Mouse (Mus musculus): ENCODE results near the gene Srpk3. TPM values are rescaled to one million over a fixed set of nuclear protein-coding genes. Genes with fewer than 3 reads are reported as not detected.
"Not testable (repeated sequence)": the region's sequence is repeated elsewhere in the genome, so short reads cannot be mapped to it uniquely, and the experiment has no call there.

Gene Srpk3
- polyA plus RNA-seq (2015; fragmentation: Nextera tagmentation; extraction: Ambion mirVana) = 2.2 and 2.6 TPM in 2 replicates

DNA sequence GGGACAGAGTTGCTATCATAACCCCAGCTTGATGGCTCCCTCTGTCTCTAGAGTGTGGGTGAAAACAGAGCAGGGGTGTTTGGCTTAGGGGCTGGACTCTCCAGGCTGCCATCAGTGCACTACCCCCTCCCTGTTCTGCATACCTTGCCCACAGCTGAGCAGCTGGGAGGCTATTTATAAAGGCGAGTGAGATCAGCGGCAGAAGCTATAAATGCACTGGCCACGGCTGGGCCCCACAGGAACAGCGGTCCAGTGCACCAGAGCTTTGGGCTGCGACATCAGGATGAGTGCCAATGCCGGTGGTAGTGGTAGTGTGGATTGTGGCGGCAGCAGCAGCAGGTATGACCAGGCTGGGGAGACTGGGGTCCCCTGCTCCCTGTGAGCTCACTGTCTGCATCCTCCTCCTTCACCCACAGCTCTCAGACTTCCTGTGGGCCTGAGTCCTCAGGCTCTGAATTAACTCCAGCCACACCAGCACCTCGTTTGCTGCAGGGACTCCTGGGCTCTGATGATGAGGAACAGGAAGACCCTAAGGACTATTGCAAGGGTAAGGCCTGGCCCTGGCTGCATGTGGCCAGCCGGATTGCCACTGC is at the start of gene Srpk3:
TSS of gene Srpk3 (plus strand) at position 238 of the 593 bp plus-strand sequence.
- H3K27me3 ChIP-seq (ENCODE audit: control insufficient read depth, insufficient read depth, low read length) = no peaks in the 10 kb centered on the region
- no peaks in the 10 kb centered on the region for H3K36me3 ChIP-seq (ENCODE audit: control insufficient read depth, insufficient read depth, low read length)
- H3K4me2 ChIP-seq (replicated peaks; ENCODE audit: low read depth) = no peak within 1 kb of the TSS
- H3K4me1 ChIP-seq (replicated peaks; ENCODE audit: control insufficient read depth, insufficient read depth) = no peaks in the 10 kb centered on the region
- WGBS = 41% methylated on average over 8 of the region's 9 CpGs
- no peaks in the 10 kb centered on the region for H3K9me3 ChIP-seq (ENCODE audit: control insufficient read depth, low read length)
- TF ChIP-seq CTCF (IDR thresholded peaks at IDR 0.05; ENCODE audit: low read depth) = no peak
- TF ChIP-seq EP300 (optimal IDR thresholded peaks at IDR 0.05) = no peak
- no peak within 1 kb of the TSS for H3K9ac ChIP-seq (ENCODE audit: low read length)
- DNase-seq (ENCODE audit: low spot score) = no peak
- H3K4me3 ChIP-seq (ENCODE audit: low read depth, low read length) = no peak within 1 kb of the TSS
- peak within 1 kb of the TSS; percentile 24; the same call in 1 of the 2 replicates for H3K27ac ChIP-seq (replicated peaks)
- ATAC-seq (ENCODE audit: low FRiP score, low TSS enrichment) = peak; percentile 12; the same call in 1 of the 2 replicates

DNA sequence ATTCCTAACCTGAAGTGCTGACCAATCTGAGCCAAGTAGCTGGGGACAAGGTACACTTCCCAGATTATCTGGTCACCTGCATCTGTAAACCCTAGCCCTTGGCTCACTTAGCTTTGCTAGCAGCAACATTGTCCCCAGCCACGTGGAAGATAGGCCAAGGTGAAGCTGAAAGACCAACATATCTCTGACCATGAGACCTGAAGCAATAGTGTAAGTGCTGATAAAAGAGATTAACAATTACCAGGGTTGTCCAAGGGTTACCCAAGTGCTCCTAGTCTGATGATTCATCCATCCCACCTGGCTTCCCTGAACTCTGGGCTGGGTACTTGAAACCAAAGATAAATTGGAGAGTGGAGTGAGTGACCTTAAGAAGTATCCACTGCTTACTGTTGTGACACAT is 43.3 kb upstream of the Srpk3 start:
- 59% methylated on average over 1 of the region's 1 CpGs for WGBS
- H3K4me1 ChIP-seq (replicated peaks; ENCODE audit: control insufficient read depth, insufficient read depth) = no peaks in the 10 kb centered on the region
- no peak overlapping the region for H3K27ac ChIP-seq (replicated peaks)
- H3K9ac ChIP-seq (ENCODE audit: low read length) = no peak overlapping the region
- H3K4me2 ChIP-seq (replicated peaks; ENCODE audit: low read depth) = no peak overlapping the region
- no peaks in the 10 kb centered on the region for H3K27me3 ChIP-seq (ENCODE audit: control insufficient read depth, insufficient read depth, low read length)
- H3K9me3 ChIP-seq (ENCODE audit: control insufficient read depth, low read length) = no peaks in the 10 kb centered on the region
- ATAC-seq (ENCODE audit: low FRiP score, low TSS enrichment) (no peak), DNase-seq (ENCODE audit: low spot score) (no peak)
- TF ChIP-seq EP300 (optimal IDR thresholded peaks at IDR 0.05) (no peak), CTCF (IDR thresholded peaks at IDR 0.05; ENCODE audit: low read depth) (no peak)
- no peaks in the 10 kb centered on the region for H3K36me3 ChIP-seq (ENCODE audit: control insufficient read depth, insufficient read depth, low read length)
- no peak overlapping the region for H3K4me3 ChIP-seq (ENCODE audit: low read depth, low read length)

DNA sequence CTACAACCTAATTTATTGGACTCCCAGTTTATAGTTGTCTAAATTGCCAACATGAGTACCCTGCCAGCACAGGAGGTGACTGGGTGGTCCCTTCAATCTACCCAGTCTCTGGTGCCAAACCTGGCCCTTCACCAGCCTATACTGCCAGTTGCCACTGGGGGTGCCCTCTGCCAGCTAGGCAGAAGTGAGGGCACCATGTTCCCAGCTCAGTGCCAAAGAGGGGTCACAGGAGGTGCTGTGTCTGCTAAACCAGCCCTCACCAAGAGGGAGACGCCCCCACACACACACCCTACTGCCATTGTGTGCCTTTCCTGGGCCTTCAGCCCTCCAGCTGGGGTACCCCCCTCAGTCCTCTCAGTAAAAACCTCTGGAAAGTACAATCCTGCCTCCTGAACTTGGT is 36.0 kb upstream of the Srpk3 start:
- Histone ChIP-seq H3K9ac (ENCODE audit: low read length) (no peak overlapping the region), H3K27ac (replicated peaks) (no peak overlapping the region), H3K36me3 (ENCODE audit: control insufficient read depth, insufficient read depth, low read length) (no peaks in the 10 kb centered on the region), H3K4me1 (replicated peaks; ENCODE audit: control insufficient read depth, insufficient read depth) (no peaks in the 10 kb centered on the region), H3K4me2 (replicated peaks; ENCODE audit: low read depth) (no peak overlapping the region), H3K4me3 (ENCODE audit: low read depth, low read length) (no peak overlapping the region), H3K9me3 (ENCODE audit: control insufficient read depth, low read length) (no peaks in the 10 kb centered on the region), H3K27me3 (ENCODE audit: control insufficient read depth, insufficient read depth, low read length) (no peaks in the 10 kb centered on the region)
- no peak for ATAC-seq (ENCODE audit: low FRiP score, low TSS enrichment)
- WGBS = 29% methylated on average over 1 of the region's 1 CpGs
- peak; percentile 40 for TF ChIP-seq CTCF (IDR thresholded peaks at IDR 0.05; ENCODE audit: low read depth)
- no peak for TF ChIP-seq EP300 (optimal IDR thresholded peaks at IDR 0.05)
- DNase-seq (ENCODE audit: low spot score) = no peak

DNA sequence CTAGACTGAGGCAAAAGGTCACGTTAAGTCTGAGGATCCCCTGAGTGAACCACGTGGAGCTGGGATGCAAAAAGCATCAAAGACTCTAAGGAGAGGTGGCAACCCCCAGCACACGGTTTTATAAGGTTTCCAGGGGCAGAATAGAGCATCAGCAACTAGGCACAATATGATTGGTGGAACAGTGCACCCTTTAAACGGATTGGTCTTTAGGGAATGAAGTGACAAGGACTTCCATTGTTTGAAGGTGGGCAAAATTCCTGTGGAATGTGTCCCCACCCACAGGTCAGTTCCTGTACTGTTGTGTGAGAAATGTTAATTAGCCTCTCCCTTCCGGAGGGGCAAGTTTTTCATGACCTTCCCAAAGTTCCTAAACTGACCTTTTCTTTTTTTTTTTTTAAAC is 35.1 kb upstream of the Srpk3 start:
- H3K4me3 ChIP-seq (ENCODE audit: low read depth, low read length) = no peak overlapping the region
- no peak for ATAC-seq (ENCODE audit: low FRiP score, low TSS enrichment)
- H3K36me3 ChIP-seq (ENCODE audit: control insufficient read depth, insufficient read depth, low read length) = no peaks in the 10 kb centered on the region
- no peak overlapping the region for H3K9ac ChIP-seq (ENCODE audit: low read length)
- 43% methylated on average over 5 of the region's 5 CpGs for WGBS
- H3K27ac ChIP-seq (replicated peaks) = no peak overlapping the region
- no peaks in the 10 kb centered on the region for H3K4me1 ChIP-seq (replicated peaks; ENCODE audit: control insufficient read depth, insufficient read depth)
- no peak overlapping the region for H3K4me2 ChIP-seq (replicated peaks; ENCODE audit: low read depth)
- TF ChIP-seq CTCF (IDR thresholded peaks at IDR 0.05; ENCODE audit: low read depth) (no peak), EP300 (optimal IDR thresholded peaks at IDR 0.05) (no peak)
- no peak for DNase-seq (ENCODE audit: low spot score)
- H3K9me3 ChIP-seq (ENCODE audit: control insufficient read depth, low read length) = no peaks in the 10 kb centered on the region
- no peaks in the 10 kb centered on the region for H3K27me3 ChIP-seq (ENCODE audit: control insufficient read depth, insufficient read depth, low read length)

DNA sequence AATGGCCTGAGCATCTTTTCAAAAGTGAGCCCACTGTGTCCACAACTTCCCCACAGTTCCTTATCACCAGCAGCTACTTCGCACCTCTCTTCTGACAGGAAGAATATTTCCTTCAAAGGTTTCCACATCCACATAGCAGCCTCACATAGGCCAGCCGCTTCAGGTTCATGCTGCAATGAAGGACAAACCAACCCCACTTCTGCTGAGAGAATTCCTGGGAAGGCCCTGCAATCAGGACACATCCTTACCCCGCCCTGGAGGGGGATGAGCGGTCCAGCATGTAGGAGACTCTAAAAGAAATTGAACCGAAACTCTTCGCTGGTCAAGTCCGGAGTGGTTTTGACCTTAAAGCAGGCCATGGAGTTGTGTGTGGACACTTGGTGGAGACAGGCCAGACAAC is 34.4 kb upstream of the Srpk3 start:
- H3K9ac ChIP-seq (ENCODE audit: low read length); H3K4me1 ChIP-seq (replicated peaks; ENCODE audit: control insufficient read depth, insufficient read depth); H3K27me3 ChIP-seq (ENCODE audit: control insufficient read depth, insufficient read depth, low read length); H3K27ac ChIP-seq (replicated peaks); H3K4me2 ChIP-seq (replicated peaks; ENCODE audit: low read depth); H3K36me3 ChIP-seq (ENCODE audit: control insufficient read depth, insufficient read depth, low read length); H3K9me3 ChIP-seq (ENCODE audit: control insufficient read depth, low read length); H3K4me3 ChIP-seq (ENCODE audit: low read depth, low read length); DNase-seq (ENCODE audit: low spot score); ATAC-seq (ENCODE audit: low FRiP score, low TSS enrichment): not testable (repeated sequence)
- 93% methylated on average over 7 of the region's 7 CpGs for WGBS

DNA sequence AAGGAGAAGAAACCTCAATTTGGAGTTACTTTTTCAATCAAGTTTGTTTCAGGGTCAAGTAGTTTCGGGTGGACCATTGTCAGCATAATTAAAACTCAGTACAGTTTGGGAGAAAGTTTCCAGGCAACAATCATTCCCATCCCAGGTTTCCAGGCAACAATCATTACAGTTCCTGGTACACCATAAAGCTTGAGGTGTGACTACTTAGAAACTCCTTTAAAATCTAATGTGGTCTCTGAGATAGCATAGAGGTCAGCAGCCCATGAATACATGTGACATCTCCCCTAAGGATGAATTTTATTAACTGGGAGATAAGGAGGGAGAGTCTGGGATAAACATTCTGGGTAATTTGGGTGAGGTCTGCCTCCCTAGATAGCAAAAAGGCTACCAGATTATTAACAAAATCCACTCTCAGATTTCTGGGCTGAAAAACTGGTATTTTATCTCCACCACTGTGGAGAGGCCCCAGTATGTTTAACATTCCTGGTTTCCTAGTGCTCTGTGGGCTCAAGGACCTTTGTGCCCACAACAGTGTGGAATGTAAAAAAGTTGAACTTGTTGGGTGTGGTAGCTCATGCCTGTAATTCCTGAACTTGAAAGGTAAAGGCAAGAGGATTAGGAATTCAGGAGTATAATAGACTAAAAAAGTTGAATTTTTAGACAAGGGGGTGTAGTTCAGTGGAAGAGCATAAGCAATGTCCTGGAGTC is 29.3 kb upstream of the Srpk3 start:
- no peaks in the 10 kb centered on the region for H3K9me3 ChIP-seq (ENCODE audit: control insufficient read depth, low read length)
- no peak for DNase-seq (ENCODE audit: low spot score)
- peak; percentile 49; the same call in 1 of the 2 replicates for ATAC-seq (ENCODE audit: low FRiP score, low TSS enrichment)
- H3K9ac ChIP-seq (ENCODE audit: low read length) = no peak overlapping the region
- WGBS = 65% methylated on average over 1 of the region's 1 CpGs
- H3K36me3 ChIP-seq (ENCODE audit: control insufficient read depth, insufficient read depth, low read length) = no peaks in the 10 kb centered on the region
- no peaks in the 10 kb centered on the region for H3K27me3 ChIP-seq (ENCODE audit: control insufficient read depth, insufficient read depth, low read length)
- H3K27ac ChIP-seq (replicated peaks) = no peak overlapping the region
- no peak overlapping the region for H3K4me2 ChIP-seq (replicated peaks; ENCODE audit: low read depth)
- H3K4me3 ChIP-seq (ENCODE audit: low read depth, low read length) = no peak overlapping the region
- no peak for TF ChIP-seq CTCF (IDR thresholded peaks at IDR 0.05; ENCODE audit: low read depth)
- TF ChIP-seq EP300 (optimal IDR thresholded peaks at IDR 0.05) = no peak
- no peaks in the 10 kb centered on the region for H3K4me1 ChIP-seq (replicated peaks; ENCODE audit: control insufficient read depth, insufficient read depth)

Measured in stomach, postnatal 0 days (tissue).